Mouse (Mus musculus) testis, adult 2 months (tissue): Measurements from ENCODE around the gene Rnf224.

Experiments
- CTCF ChIP-seq: fragments of 200-500 bp; IDR thresholded peaks from 2 replicates; pipeline ENCODE4 v1.5.1; 2012; ENCODE audit warnings: low read depth, mild to moderate bottlenecking, inconsistent platforms, low read length, moderate library complexity; ENCODE audit not compliant: control insufficient read depth, insufficient read depth, insufficient replicate concordance
- POLR2A ChIP-seq: fragments of 200-500 bp; IDR thresholded peaks from 2 replicates; pipeline ENCODE4 v1.6.1; 2012; ENCODE audit warnings: low read depth, mild to moderate bottlenecking, inconsistent platforms, low read length, moderate library complexity; ENCODE audit not compliant: control insufficient read depth

DNA sequence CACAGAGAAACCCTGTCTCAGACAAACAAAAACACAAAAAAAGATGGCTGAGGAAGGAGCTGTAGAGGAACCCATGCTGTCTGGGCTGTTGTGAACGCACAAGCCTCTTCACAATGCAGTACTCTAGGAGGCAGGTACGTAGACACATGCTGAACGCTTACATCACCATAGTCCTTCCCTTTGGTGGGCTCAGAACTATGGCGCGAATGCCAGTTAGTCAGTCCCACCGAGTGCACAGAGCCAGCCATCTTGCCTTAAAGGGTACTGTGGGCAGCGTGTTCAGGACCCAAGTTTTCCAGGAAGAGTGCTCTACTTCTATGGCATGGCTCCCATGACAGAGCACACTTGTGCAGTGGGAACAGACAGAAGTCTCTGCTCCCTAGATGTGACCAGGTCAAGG lies 52.1 kb downstream of the Rnf224 start:
- TF ChIP-seq POLR2A, result no peak
- no peak for TF ChIP-seq CTCF
